Mouse (Mus musculus) liver, adult 2 months (tissue): Measurements from ENCODE around the gene Rab38. TPM values are rescaled to one million over a fixed set of nuclear protein-coding genes. Genes with fewer than 3 reads are reported as not detected.

Experiments used
- DNase-seq: peaks from one replicate; pipeline ENCODE4 v3.0.0-alpha.2; 2011; ENCODE audit warnings: low read depth, low spot score; ENCODE audit errors: extremely low read depth
- H3K27ac ChIP-seq: fragments of 200-500 bp; replicated peaks from 2 replicates; pipeline ENCODE4 v1.5.1; 2012; ENCODE audit warnings: low read depth, mild to moderate bottlenecking, control low read depth, inconsistent platforms, low read length; ENCODE audit not compliant: insufficient read depth
- H3K27me3 ChIP-seq: fragments of 200-500 bp; 2 replicates; pipeline ENCODE4 v1.6.1; 2012; ENCODE audit warnings: mild to moderate bottlenecking, moderate library complexity, low read length, inconsistent platforms; ENCODE audit not compliant: control insufficient read depth, insufficient read depth
- H3K36me3 ChIP-seq: fragments of 200-500 bp; 2 replicates; pipeline ENCODE4 v1.6.1; 2012; ENCODE audit warnings: low read length, inconsistent platforms; ENCODE audit not compliant: control insufficient read depth, insufficient read depth
- H3K4me1 ChIP-seq: fragments of 200-500 bp; 2 replicates; pipeline ENCODE4 v1.6.1; 2011; ENCODE audit warnings: low read length; ENCODE audit not compliant: control insufficient read depth, insufficient read depth
- H3K4me3 ChIP-seq: fragments of 200-500 bp; 2 replicates; pipeline ENCODE4 v1.5.1; 2011; ENCODE audit warnings: low read depth, mild to moderate bottlenecking, control low read depth, low read length, moderate library complexity; ENCODE audit not compliant: insufficient read depth
- H3K79me2 ChIP-seq: fragments of 200-500 bp; 2 replicates; pipeline ENCODE4 v1.6.1; 2012; ENCODE audit warnings: inconsistent platforms, mild to moderate bottlenecking, low read length, moderate library complexity; ENCODE audit not compliant: control insufficient read depth, insufficient read depth
- H3K9ac ChIP-seq: fragments of 200-500 bp; 2 replicates; pipeline ENCODE4 v1.6.1; 2012; ENCODE audit warnings: low read depth, mild to moderate bottlenecking, control low read depth, inconsistent platforms, low read length
- CTCF ChIP-seq: fragments of 200-500 bp; IDR thresholded peaks from 2 replicates; pipeline ENCODE4 v1.5.1; 2011; ENCODE audit warnings: low read depth, low read length, control low read depth
- POLR2A ChIP-seq: fragments of 200-500 bp; IDR thresholded peaks from 2 replicates; pipeline ENCODE4 v1.6.1; 2011; ENCODE audit warnings: low read length, control low read depth; ENCODE audit not compliant: insufficient read depth; ENCODE audit errors: extremely low read depth
- WGBS: fragments of 180-500 bp; shearing (Covaris S2); methylation state at CpG from one replicate; pipeline ENCODE4 v1.1.7; 2018; 5-methylcytosine and 5-hydroxymethylcytosine counted together
- polyA plus RNA-seq: library from polyadenylated mRNA; depleted of rRNA; stranded (reverse); fragments of >200 nt; gene quantifications from 2 replicates; pipeline ENCODE4 v1.2.3, GENCODE M21; 2012
- total RNA-seq: library from RNA; depleted of rRNA; stranded (reverse); fragments of >200 nt; gene quantifications from 2 replicates; pipeline ENCODE4 v1.2.3, GENCODE M21; 2014

Gene Rab38
- total and polyA plus RNA-seq, 2 experiments: 0.39 to 1.0 TPM

DNA sequence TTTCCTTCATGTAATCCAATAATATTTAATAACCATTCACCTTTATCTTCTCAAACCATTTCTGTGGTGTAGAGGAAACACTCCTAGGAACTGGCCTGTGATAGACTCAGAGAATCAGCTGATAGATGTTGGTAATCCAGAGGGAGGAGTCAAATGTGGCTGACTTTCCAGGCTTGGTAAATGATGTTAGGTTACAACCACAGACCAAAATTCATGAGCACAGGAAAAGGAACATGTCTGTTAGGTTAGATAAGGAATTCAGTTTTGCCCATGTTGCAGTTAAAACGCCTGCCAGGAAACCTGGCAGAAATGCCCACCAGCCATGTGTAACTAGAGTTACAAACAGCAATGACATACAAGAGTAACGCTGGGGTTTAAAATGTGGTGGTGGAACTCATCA is 6.2 kb upstream of the Rab38 start:
- H3K9ac ChIP-seq: no peak overlapping the region
- no peaks in the 10 kb centered on the region for H3K36me3 ChIP-seq
- H3K4me1 ChIP-seq: no peaks in the 10 kb centered on the region
- no peaks in the 10 kb centered on the region for H3K27me3 ChIP-seq
- no peak for DNase-seq
- no peak overlapping the region for H3K27ac ChIP-seq
- H3K79me2 ChIP-seq: no peaks in the 10 kb centered on the region
- no peak overlapping the region for H3K4me3 ChIP-seq
- 74% methylated on average over 2 of the region's 2 CpGs for WGBS
- TF ChIP-seq CTCF: no peak
- TF ChIP-seq POLR2A: no peak

DNA sequence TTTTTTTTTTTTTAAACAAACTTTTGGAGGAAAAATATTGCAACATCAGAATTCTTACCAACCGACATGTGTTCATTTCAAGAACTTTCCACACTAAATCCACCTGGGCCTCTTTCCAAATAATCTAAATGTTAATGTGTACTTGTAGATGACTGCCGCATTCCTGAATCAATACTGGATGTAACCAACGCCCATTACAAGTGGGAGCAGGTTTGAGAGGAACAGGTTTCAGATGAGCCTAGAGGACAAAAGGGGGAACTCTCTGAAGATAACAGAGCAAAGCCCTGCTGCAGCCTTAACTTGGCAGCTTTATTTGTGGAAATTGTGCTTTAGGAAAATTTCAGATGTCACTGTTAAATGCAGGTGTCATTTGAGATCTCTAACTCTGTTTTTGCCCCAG is 4.3 kb upstream of the Rab38 start:
- no peaks in the 10 kb centered on the region for H3K79me2 ChIP-seq
- 36% methylated on average over 3 of the region's 3 CpGs for WGBS
- no peak overlapping the region for H3K4me3 ChIP-seq
- H3K9ac ChIP-seq: no peak overlapping the region
- H3K27ac ChIP-seq: no peak overlapping the region
- no peaks in the 10 kb centered on the region for H3K27me3 ChIP-seq
- H3K4me1 ChIP-seq: no peaks in the 10 kb centered on the region
- no peaks in the 10 kb centered on the region for H3K36me3 ChIP-seq
- TF ChIP-seq CTCF: no peak
- TF ChIP-seq POLR2A: no peak
- no peak for DNase-seq

- Histone ChIP-seq H3K27me3 (no peaks in the 10 kb centered on the region; the same call in 1 of the 2 replicates), H3K36me3 (no peaks in the 10 kb centered on the region), H3K27ac (no peak overlapping the region), H3K4me3 (no peak overlapping the region), H3K9ac (no peak overlapping the region), H3K79me2 (no peaks in the 10 kb centered on the region), H3K4me1 (no peaks in the 10 kb centered on the region)
- DNase-seq: no peak
- 89% methylated on average over 3 of the region's 3 CpGs for WGBS
- TF ChIP-seq POLR2A (no peak), CTCF (no peak)
Observed at GRCm38 (mm10) chr7:88427484-88427883, 2.6 kb upstream of the Rab38 start.

GRCm38 (mm10) chr7:88430692-88431084 is 615 bp downstream of the Rab38 start:
- no peak overlapping the region for H3K27ac ChIP-seq
- no peak for DNase-seq
- no peaks in the 10 kb centered on the region; the same call in 1 of the 2 replicates for H3K27me3 ChIP-seq
- H3K9ac ChIP-seq: no peak overlapping the region
- H3K79me2 ChIP-seq: no peaks in the 10 kb centered on the region
- TF ChIP-seq POLR2A: no peak
- no peak for TF ChIP-seq CTCF
- peak overlapping the region; percentile 34 for H3K4me3 ChIP-seq
- H3K36me3 ChIP-seq: no peaks in the 10 kb centered on the region
- no peaks in the 10 kb centered on the region for H3K4me1 ChIP-seq
- 10% methylated on average over 13 of the region's 13 CpGs for WGBS

GRCm38 (mm10) chr7:88440301-88440700 is 10.2 kb downstream of the Rab38 start:
- H3K36me3 ChIP-seq: no peaks in the 10 kb centered on the region

GRCm38 (mm10) chr7:88442649-88443048 is 12.6 kb downstream of the Rab38 start:
- no peak for DNase-seq
- H3K36me3 ChIP-seq: no peaks in the 10 kb centered on the region
- H3K9ac ChIP-seq: no peak overlapping the region
- H3K4me3 ChIP-seq: no peak overlapping the region
- no peak overlapping the region for H3K27ac ChIP-seq
- no peak for TF ChIP-seq POLR2A
- no peak for TF ChIP-seq CTCF
- no peaks in the 10 kb centered on the region for H3K27me3 ChIP-seq
- no peaks in the 10 kb centered on the region for H3K4me1 ChIP-seq
- no peaks in the 10 kb centered on the region for H3K79me2 ChIP-seq

More at GRCm38 (mm10) chr7:88440301-88440700, 10.2 kb downstream of the Rab38 start:
- no peak for DNase-seq
- no peak overlapping the region for H3K4me3 ChIP-seq
- no peak overlapping the region for H3K27ac ChIP-seq
- no peaks in the 10 kb centered on the region for H3K4me1 ChIP-seq
- no peak overlapping the region for H3K9ac ChIP-seq
- H3K79me2 ChIP-seq: no peaks in the 10 kb centered on the region
- TF ChIP-seq POLR2A: no peak
- TF ChIP-seq CTCF: no peak
- H3K27me3 ChIP-seq: no peaks in the 10 kb centered on the region
